Mouse (Mus musculus): ENCODE results near the gene Ugt1a9.
"Not testable (repeated sequence)": the region's sequence is repeated elsewhere in the genome, so short reads cannot be mapped to it uniquely, and the experiment has no call there.

DNA sequence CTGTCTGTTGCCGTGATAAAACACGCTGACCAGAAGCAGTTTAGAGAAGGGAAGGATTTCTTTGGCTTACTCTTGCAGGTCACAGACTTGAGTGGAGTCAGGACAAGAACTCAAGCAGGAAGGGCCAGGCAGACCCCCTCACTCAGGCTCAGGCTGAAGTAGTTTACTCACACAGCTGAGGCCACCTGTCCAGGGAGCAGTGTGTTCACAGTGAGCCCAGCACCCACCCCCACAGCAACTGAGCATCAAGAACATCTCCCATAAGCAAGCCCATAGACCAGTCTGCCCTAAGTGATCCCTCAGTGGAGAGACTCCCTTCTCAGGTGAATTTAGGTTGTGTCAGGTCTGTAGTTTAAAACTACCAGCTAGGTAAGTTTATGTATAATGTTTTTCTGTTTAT is 39.0 kb downstream of the Ugt1a9 start:
- TF ChIP-seq POLR2A (IDR thresholded peaks at IDR 0.05; ENCODE audit: control insufficient read depth, extremely low read depth, insufficient read depth, low read length, poor library complexity); CTCF (IDR thresholded peaks at IDR 0.05; ENCODE audit: borderline replicate concordance, control insufficient read depth, extremely low read depth, insufficient read depth, low read length, poor library complexity): not testable (repeated sequence)

Data from thymus, adult 2 months (tissue).